Mouse (Mus musculus) heart, adult 11 months (tissue): ENCODE measurements around the gene Pdrg1.

Experiments used
- DNase-seq: peaks from one replicate; pipeline ENCODE4 v3.0.0; 2022

Pdrg1 gene

DNA sequence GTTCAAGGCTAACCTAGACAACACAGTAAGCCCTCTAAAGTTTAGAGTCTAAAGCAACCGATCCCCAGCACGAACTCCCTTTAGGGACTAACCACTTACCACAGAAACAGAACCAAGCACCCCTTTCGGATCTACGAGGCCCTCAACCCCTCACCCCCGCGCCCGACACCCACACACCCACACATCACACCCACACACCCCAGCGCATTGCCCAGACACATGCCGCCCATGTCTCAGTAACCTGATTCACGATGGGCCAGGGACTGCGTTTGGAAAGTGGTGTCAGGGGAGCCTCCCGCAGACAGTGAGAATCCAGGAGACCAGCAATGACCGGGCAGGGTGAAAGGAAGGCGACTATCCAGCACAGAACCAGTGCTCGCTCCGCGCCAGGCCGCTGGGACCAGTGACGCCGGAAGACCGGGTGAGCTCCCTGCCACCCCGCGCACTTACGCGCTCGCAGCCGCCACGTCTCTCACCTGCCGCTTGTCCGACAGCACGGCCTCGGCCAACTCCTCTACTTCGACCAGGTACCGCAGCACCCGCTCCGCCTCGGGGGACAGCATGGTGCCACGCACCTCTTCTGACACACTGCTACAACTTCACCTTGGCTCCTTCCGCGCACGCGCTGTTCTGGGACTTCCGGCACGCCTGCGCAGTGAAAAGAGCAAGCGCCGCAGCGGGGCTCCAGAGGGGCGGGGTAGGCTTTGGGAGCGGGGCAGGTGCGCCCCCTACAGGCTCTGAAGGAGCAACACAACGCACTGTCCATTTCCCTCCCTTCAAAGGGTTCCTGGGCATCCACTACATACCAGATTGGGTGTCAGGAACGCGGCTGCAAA, at the start of gene Pdrg1:
Pdrg1 (minus strand) TSS at position 670 of the 836 bp plus-strand sequence.
- DNase-seq = peak; percentile 99

DNA sequence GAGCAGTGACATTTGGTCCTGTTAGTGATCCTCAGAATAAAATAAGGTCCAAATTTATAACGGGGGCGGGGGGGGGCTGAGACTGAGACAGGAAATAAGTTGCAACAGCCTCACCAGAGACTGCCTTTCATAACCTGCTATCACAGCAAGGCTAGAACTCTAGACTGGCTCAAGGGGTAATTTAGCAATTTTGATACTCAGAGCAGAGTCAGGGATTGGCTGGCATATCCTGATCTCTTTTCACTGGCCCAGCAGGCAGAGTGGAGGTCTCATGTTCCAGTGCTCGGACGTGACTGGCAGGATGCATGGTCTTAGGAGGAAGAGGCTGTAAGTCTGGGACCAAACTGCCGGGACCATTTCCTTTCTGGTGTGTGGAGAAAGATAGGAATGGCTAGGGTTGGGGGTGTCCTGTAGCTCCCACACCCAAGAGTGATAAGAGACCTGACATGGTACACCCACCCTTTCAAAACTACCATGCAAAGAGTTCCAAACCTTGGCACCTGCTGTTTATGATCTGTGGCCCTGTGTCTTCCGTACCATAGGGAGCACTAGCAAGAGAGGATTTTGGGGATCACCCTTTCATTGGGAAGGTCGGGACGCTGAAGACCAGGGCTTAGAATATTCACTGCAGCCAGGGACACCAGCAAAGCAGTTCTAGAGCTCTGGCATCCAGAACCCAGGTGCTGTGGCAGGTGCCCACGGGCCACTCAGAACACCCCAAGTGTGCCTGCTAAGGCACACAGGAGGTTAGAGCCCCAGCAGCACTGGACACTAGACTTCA, 49.2 kb upstream of the Pdrg1 start:
- DNase-seq = peak; percentile 93

DNA sequence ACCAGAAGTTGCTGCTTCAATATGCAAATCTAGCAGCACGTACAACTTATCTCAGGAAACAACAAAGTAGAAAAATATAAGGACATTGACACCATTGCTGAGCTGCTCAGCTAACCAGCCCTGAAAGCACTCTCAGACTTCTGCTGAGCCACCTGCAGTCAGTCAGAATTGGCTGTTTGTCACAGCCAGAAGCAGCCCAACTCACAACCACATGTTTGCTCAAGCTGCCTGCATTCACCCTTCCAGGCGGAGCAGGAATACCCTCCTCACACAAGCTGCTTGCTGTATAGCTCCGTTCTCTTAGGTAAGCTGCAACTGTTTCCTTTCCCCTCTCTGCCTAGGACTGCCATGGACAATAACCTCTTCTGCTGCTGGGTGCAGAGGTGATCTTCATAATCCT, 48.2 kb upstream of the Pdrg1 start:
- DNase-seq = no peak

DNA sequence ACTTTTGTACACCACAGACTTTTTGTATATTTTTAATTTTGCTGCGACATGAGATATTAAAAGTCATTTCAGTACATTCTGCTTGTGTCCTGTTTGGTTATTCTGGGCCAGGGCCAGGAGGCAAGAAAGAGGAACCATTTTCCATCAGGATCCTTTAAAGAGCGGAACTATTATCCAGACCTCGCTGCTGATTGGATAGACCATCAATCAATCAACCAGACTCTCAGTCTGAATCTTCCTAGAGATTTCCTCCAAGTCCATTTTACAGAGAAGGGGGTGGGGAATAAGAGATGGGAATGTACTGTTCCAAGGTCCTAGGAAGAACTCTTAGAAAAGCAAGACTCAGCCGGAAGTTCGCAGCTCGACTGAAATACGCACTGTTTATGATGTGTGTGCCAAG, 45.0 kb upstream of the Pdrg1 start:
- DNase-seq = no peak

DNA sequence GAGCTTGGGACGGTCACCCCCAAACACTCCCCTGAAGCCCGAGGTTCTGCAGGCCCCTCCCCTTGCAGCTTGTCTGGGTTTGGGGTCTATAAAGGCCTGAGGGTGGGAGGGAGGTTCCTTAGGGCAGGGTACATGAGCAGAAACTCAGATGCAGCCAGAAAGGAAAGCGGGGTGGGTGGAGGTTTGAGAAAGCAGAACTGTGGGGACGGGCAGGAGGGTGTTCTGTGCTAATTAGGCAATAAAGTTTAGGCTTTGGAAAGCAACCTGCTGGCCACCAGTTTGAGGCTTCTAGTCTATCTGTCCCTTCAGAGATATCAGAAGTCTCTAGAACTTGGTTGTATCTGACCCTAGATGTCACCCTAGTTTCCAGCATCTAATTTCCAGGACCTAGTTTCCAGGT, 43.1 kb upstream of the Pdrg1 start:
- no peak for DNase-seq

DNA sequence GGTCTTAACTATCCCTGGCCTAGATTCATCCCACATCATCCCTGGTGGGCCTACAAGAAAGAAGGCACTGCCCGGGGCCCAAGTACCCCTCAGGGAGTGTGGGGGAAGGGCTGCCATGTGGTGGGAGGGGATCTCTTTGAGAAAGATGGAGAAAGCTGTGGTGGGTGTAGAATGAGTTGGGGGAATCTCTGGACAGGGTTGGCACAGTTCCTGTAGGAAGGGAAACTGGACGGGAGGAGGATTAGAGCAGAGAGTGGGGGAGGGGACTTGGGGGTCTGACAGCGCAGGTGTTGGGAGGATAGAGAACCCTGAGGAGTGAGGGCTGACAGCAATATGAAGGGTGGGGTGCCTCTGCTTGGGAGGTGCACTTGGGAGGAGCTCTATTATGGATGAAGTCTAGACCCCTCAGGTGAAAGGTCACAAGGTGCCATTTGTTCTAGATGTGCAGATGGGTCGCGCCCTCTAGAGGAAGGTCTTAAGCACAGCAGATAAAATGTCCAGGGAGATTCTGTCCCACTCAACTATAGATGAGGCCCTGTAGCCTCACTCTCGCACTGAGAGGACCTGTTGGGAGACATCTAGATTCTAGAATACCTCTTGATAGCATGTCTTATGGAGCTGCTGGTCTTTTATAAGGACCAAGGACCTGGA, 40.2 kb upstream of the Pdrg1 start:
- DNase-seq = no peak

DNA sequence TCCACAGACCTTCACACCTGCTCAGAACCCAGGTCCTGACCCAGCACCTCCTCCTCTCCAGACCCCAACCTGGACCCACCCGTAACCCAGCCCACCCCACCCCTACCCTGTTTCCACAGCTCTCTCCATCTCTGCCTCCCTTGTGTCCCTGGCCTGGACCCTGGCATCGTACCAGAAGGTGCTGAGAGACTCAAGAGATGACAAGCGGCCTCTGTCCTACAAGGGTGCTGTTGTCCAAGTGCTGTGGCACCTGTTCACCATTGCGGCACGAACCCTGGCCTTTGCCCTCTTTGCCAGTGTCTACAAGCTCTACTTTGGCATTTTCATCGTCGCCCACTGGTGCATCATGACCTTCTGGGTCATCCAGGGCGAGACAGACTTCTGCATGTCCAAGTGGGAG, 38.7 kb upstream of the Pdrg1 start:
- DNase-seq = no peak

DNA sequence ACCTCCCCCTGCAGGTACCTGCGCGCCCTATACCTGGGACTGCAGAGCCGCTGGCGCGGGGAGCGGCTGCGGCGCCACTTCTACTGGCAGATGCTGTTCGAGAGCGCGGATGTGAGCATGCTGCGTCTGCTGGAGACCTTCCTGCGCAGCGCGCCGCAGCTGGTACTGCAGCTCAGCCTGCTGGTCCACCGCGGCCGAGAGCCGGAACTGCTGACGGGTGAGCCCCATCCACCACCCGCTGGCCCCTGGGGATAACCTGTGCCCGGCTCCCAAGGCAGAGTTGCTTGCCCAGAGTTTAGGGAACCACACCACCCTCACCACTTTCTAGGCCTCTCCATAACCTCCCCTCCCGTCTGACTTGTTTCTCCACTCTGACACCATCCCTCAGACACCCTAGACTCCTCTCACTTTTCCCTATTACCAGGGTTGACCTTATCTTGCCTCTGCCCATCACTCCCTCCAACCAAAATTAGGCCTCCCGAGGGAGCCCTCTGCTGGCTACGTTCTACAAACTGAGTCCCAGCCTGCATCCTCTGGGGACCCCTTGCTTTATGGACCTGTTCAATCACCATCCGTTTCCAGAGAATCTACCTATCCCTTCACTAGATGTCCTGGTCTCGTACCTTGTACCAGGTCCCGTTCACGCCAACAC, 37.6 kb upstream of the Pdrg1 start:
- no peak for DNase-seq

DNA sequence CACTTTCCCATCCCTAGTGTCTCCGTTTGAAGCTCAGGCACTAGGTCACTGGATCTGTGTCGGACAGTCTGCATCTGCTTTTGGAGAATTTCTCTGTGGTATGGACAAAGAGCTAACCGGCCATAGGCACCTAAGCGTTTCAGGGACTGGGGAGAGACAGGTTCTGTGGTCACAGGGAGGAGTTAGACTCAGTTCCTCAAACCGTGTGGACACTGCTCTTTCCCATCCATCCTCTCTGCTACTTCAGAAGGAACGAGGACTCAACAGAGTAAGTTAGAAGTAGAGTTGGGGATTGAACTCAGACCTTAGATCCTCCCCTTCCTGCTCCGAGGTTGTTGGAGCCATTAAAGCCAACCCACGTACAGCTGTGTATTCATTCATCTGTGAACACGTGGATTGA, 36.3 kb upstream of the Pdrg1 start:
- DNase-seq = no peak

DNA sequence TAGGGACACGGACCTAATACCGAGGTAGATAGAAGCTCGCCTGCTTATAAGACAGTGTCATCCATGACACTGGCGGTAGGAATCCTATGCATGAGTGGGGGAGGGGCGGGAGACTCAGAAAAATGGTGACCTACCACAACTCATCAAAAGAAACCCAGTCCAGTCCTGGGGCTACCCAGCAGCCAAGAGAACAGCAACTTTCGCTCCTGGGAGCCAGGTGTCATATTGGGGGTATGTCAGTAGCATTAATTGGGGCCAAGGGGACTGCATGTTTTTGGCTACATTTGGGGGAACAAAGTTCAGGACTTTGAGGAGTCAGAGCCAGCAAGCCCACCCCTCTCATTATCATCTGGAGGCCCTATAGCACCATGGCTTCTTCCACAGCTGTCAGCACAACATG, 35.9 kb upstream of the Pdrg1 start:
- no peak for DNase-seq

DNA sequence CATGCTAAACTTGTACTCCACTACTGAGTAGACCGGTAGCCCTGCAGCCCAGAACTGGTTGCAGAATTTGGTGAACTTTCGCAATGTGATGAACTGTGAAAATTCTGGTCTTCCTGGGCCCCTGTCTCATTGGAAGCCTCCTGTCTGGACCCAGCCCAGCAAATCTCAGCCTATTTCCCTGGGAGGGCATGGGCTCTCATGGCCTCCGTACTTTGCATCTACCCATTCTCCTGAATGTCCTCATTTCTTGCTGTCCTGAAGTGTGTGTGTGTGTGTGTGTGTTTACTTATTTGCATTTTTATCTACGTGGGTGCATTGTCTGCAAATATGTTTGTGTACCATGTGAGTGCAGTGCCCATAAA, 34.8 kb upstream of the Pdrg1 start:
- DNase-seq = no peak

DNA sequence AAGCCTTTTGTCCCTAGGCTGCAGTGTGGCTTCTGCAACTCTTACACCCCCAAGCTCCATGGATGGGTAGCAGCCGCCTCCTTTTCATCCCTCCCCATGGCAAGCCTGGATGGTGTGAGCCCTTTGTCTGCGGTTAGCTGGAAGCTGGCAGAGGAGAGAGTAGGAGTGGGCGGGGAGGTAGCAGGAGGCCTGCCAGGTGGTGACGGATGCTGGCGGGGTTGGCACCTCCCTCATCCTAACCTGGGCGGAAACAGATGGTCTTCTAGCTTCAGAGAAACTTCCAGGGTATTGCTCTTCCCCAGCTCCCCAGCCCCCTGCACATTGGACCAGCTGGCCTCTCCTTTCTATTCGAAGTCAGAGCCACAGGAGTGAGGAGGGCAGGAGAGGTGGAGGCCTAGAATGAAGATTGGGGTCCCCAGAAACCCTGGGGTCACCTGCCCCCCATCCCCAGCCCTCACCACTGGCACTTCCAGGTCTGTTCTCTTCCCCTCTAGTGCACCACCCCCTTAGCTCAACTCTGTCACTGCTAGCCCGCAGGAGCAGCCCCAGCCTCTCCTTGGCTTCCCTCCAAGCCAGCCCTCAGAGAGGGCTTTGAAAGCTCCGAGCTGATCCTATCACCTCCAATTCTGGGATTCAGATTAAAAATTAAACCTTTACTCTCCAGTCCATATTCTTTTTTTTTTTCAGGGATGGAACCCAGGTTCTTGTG, 34.2 kb upstream of the Pdrg1 start:
- no peak for DNase-seq

DNA sequence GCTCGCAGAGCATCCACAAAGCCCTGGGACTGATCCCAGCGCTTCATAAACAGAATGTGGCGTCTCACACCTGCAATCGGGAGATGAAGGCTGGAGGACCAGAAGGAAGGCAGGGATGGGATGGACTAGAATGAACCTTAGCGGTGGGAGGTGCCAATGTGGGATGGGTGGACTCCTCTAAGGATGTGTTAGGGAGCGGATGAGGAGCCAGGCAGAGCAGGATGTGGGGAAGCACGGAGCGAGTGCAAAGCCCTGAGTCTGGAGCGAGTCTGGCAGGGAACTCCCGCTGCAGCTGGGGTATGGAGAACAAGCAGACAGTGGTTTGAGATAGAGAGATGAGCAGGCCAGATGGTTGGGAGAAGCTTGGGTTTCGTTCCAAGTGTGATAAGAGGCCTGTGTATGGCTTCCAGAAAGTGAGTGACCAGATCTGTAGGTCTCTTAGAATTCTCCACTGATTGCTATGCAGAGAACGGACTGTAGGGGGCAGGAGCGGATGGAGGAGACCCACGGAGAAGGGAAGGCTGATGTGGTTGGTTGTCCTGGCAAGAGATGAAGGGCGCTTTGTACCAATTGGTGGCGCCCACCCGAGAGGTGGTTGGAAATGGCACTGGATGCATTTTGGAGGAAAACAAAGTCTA, 32.7 kb upstream of the Pdrg1 start:
- DNase-seq = no peak

DNA sequence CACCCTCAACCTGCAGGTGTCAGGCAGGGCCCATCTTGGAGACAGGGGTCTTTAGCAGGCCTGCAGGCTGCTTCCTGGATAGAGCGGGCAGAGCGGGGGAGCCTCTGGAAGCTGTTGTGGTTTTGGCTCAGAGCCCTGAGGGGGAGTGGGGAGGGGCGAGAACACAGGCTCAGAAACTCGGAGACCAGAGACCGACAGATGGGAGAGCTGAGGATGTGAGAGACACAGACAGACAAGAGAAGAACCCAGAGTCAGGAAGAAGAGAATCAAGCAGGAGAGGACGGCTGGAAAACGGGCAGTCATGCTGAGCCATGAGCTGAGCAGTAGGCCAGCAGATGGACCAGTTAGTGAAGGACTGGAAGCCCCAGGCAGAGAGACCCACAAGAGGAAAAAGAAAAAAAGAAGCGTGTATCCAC, 30.7 kb upstream of the Pdrg1 start:
- DNase-seq = no peak

DNA sequence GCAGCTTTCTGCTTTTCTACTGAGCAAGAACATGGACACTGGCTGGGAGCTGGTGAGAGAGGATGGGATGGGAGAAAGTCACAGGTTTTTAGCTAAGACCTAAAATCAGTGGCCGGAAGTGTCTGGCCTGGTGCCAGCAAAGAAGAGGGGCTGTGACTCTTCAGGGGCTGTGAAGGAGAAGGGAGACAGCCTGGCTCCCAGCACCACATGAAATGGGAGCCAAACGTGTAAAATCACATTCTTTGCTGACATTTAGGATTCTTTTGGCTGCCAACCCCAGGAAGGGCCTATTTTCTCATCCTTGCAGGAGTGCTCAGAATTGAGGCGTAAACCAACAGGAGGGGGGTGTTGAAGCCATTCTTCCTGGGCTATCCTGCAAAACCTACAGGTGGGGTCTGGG, 28.7 kb upstream of the Pdrg1 start:
- no peak for DNase-seq

DNA sequence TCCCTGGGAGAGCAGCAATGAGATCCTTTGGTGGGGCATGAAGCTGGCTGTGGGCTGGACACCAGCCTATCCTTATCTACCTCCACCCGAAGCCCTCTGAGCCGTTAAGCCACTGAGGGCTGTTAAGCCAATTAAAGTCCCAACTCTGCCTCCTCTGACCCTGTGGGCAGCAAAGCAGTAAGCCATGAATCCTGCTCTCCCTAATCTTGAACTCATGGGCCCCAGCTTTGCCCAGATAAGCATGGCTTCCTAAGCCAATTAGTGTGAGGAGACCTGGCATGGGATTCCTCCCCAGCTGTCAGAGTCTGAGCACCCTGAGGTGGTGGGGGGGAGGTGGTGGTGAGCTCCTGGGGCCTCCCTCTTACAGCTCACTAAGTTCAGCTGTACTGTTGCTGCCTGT, 21.5 kb upstream of the Pdrg1 start:
- no peak for DNase-seq

DNA sequence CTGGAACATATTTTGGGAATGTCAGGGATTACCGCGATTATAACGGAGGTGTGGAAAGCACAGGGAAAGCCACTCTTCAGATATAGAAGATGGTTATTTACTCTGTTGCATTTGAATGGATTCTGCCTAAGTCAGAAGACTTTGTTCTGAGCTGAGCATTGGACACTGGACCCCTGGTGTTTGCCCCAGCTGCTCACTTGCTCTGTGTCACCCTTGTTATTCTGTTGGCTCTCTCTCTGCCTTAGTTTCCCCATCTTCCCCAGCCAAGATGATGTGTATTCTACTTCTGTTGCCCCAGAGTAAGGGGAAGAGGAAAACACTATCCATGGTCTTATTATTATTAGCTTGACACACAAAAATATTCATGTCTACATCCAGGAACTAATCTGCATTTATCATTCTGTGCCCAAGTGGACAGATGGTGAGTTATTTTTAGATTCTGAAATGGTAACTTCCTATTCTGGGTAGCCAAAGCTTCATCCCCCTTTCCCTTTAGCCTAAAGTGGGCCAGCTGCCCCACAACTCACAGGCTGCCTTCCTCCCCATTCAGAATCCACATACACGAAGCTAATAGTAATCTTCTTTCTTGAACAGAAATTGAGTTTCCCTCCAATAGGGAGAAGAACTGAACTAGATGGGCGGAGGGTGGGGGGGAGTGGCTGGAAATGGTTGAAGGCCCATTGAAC, 18.5 kb upstream of the Pdrg1 start:
- DNase-seq = no peak

DNA sequence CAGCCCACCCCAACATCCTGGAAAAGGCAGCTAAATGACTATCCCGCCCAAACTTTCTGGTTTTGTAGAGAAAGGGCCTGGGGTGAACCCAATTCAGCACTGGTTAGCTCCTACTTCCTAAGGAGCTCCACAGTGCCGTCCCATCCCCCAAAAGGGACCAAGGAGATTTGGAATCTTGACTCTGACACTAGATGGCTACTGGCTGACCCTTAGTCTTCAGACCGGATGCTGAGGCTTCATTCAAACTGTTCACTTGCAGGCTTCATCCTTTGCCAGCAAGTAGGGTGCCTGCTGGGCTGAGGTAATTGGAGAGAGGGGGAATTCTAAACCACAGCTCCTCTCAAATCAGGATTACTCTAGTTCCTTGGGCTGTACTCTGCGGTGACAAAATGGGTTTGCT, 17.7 kb upstream of the Pdrg1 start:
- no peak for DNase-seq

DNA sequence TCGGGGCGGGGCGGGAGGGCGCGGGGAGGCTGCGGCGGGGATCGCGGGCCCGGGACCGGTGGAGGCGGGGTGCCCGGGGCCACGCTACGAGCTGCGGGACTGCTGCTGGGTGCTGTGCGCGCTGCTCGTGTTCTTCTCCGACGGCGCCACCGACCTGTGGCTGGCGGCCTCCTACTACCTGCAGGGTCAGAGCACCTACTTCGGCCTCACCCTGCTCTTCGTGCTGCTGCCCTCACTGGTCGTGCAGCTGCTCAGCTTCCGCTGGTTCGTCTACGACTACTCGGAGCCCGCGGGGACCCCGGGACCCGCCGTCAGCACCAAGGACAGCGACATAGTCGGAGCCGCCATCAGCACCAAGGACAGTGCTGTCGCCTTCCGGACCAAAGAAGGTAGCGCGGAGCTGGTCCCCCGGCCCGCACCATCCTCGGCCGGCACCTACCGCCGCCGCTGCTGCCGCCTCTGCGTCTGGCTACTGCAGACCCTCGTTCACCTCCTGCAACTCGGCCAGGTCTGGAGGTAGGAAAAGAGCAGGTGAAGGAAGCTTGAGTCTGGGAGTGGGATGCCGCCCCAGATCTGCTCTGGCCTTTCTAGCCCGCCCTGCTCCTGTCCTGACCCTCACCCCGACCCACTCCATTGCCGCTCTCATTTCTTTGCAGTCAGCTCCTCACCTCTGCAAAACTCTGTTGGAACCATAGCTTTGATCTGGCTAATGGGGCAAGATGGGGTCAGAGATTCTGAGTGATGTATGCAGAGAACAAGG, 17.0 kb upstream of the Pdrg1 start:
- peak; percentile 92 for DNase-seq

DNA sequence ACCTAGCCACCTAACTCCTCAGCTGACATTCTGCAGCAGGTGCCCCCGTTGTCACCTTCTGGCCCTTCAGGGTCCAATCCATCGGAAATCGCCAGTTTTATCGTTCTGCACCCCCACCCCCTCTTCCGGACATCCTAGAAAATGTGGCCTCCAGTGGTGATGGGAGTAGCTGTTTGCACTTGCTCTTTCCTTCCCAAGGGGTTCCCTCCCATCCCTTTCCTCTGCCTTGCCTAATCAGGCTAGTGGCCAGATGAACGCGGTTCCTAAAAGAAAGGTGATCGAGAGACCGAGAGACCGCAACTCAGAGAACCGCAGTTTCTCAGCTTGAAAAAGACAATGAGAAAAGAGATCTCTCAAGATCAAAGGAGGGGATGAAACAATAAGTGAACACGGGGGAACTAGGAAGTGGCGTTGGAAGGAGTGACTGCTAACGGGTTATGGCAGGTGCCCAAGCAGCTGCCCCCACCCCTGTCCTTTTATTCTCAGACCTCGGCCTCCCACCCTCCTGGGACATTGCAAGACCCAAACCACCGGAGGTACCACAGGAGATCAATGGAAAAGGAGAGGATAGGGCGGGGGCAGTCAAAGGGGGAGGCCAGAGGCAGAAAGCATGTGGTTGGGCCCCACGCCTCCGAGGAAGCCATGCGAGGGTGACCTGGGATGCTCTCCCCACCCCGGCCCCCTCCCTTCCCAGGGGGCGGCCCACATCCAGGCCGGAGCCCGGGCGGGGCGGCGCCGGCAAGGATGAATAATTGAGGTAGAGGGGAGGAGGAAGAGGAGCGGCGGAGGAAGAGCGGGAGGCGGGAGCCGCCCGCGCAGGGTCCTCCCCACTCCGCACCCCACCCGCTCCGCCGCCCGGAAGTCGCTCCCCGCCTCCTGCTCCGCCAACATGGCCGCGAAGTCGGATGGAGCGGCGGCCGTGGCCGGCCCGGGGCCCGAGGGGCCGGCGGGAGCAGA, 16.2 kb upstream of the Pdrg1 start, which contains the start of gene Xkr7:
Xkr7 (plus strand) TSS at position 727 of the 957 bp plus-strand sequence.
- DNase-seq = no peak
